7 mouse cellular contexts compared by ENCODE assay signal in the genomic region with DNA sequence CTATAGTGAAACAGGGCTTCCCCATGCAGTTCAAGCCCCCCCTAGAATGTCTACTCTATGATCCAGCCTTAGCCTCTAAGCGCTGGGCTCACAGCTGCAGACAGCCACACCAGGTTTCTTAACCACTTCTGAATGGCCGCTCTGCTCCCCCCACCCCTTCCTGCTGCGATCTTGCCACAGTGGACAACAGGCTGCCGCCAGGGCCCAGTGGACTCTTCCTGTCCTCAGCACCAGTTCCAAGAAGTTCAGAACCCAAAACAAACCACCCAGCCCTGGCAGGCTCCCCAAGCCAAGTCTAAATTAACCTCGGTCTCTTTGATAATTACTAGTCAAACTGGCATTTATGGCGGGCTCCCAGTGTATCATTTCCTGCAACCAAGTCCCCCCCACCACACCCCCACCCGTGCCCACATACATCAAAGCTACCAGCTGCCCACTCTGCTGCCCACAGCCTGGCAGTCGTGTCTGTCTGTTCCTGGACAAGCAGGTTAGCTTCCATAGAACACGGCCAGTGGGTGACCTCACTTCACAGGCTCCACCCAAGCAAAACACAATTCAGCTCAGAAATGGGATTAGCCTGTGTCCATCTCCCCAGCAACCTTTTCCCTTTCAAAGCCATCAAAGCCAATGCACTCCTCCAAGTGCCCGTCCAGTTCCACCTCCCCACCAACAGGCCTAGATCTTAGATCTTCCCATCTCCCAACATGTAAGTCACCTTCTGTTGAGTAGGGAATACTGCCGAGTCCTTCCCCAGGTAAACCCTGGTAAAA. TPM values are rescaled to one million over a fixed set of nuclear protein-coding genes. Genes with fewer than 3 reads are reported as not detected.
DNase-seq lines count a peak whose midpoint lies in the region; ATAC-seq and TF ChIP-seq lines count a peak whose summit lies in the region.

No protein-coding gene starts in this region.

- H3K27me3 ChIP-seq in neural tube, embryonic 11.5 days (ENCODE audit: control insufficient read depth, insufficient read depth, low read length), result no peaks in the 10 kb centered on the region
- H3K27me3 ChIP-seq in intestine, embryonic 14.5 days (replicated peaks; ENCODE audit: control insufficient read depth, insufficient read depth, low read length), result no peaks in the 10 kb centered on the region

- H3K9me3 ChIP-seq in neural tube, embryonic 11.5 days (ENCODE audit: control insufficient read depth, low read length), result no peaks in the 10 kb centered on the region
- H3K9me3 ChIP-seq in intestine, embryonic 14.5 days (ENCODE audit: control insufficient read depth, low read length), result peaks cover 6% of the 10 kb centered on the region; the same call in 1 of the 2 replicates

- intact Hi-C loops in left cerebral cortex, postnatal 36 days (cut with DNase I), result loop anchor here (5.0 kb wide), 2 partner anchors 38 to 53 kb away; a partner anchor contains a TSS

- H3K9ac ChIP-seq in neural tube, embryonic 11.5 days (ENCODE audit: low read length), result peak overlapping the region; percentile 97
- H3K9ac ChIP-seq in intestine, embryonic 14.5 days (ENCODE audit: low read length), result peak overlapping the region; percentile 92

- TF ChIP-seq POLR2A in embryonic fibroblast, embryonic 13.5 days (IDR thresholded peaks at IDR 0.05; ENCODE audit: low read depth, low read length), result no peak

- DNase-seq in neural tube, embryonic 11.5 days (ENCODE audit: low spot score), result no peak
- no peak for DNase-seq in neural tube, embryonic 10.5 days (ENCODE audit: extremely low spot score, low spot score)
- DNase-seq in intestine, embryonic 14.5 days (ENCODE audit: low spot score), result no peak
- DNase-seq in c-Kit-positive CD71-positive TER-119-positive erythroid progenitor cells, embryonic 14.5 days (ENCODE audit: low spot score), result no peak
- DNase-seq in left cerebral cortex, postnatal 36 days (ENCODE audit: low spot score in 2 of 2), result no peak

- H3K27ac ChIP-seq in neural tube, embryonic 11.5 days (ENCODE audit: low read depth, low read length), result no peak overlapping the region
- no peak overlapping the region for H3K27ac ChIP-seq in embryonic fibroblast, embryonic 13.5 days (ENCODE audit: insufficient read depth, low read length)
- H3K27ac ChIP-seq in intestine, embryonic 14.5 days (ENCODE audit: low read depth), result 0 out of 2 replicates have a peak overlapping the region, but pooled peaks have one; percentile 40
- peak overlapping the region; percentile 50 for H3K27ac ChIP-seq in macrophage

- no peak for TF ChIP-seq CTCF in embryonic fibroblast, embryonic 13.5 days (IDR thresholded peaks at IDR 0.05; ENCODE audit: borderline replicate concordance, insufficient read depth, low read length)

- H3K36me3 ChIP-seq in neural tube, embryonic 11.5 days (ENCODE audit: control insufficient read depth, insufficient read depth, low read length), result peaks cover 13% of the 10 kb centered on the region
- H3K36me3 ChIP-seq in intestine, embryonic 14.5 days (ENCODE audit: control insufficient read depth, insufficient read depth, low read length), result peaks cover 23% of the 10 kb centered on the region
- peaks cover 11% of the 10 kb centered on the region for H3K36me3 ChIP-seq in macrophage (ENCODE audit: inconsistent target)

- H3K4me3 ChIP-seq in neural tube, embryonic 11.5 days (ENCODE audit: low read depth, low read length), result peak overlapping the region; percentile 96
- peak overlapping the region; percentile 99 for H3K4me3 ChIP-seq in embryonic fibroblast, embryonic 13.5 days (ENCODE audit: insufficient read depth, low read length)
- peak overlapping the region; percentile 85 for H3K4me3 ChIP-seq in intestine, embryonic 14.5 days (ENCODE audit: low read depth, low read length)
- peak overlapping the region; percentile 91 for H3K4me3 ChIP-seq in macrophage (ENCODE audit: inconsistent target)

- H3K79me2 ChIP-seq in macrophage (ENCODE audit: inconsistent target), result peaks cover 61% of the 10 kb centered on the region

- WGBS in neural tube, embryonic 11.5 days, result 36% methylated on average over 11 of the region's 11 CpGs
- 23% methylated on average over 11 of the region's 11 CpGs for WGBS in intestine, embryonic 14.5 days
- WGBS in macrophage (ENCODE audit: missing documents), result 7% methylated on average over 11 of the region's 11 CpGs

- peak overlapping the region; percentile 96 for H3K4me2 ChIP-seq in neural tube, embryonic 11.5 days (ENCODE audit: low read depth)
- peak overlapping the region; percentile 98 for H3K4me2 ChIP-seq in intestine, embryonic 14.5 days (ENCODE audit: low read length)

- no peak for ATAC-seq in neural tube, embryonic 11.5 days (ENCODE audit: insufficient read depth, low FRiP score, low TSS enrichment)
- ATAC-seq in intestine, embryonic 14.5 days (replicated peaks; ENCODE audit: low FRiP score, low TSS enrichment, low read depth), result no peak

- peaks cover 25% of the 10 kb centered on the region for H3K4me1 ChIP-seq in neural tube, embryonic 11.5 days (ENCODE audit: control insufficient read depth, insufficient read depth, low read length)
- peaks cover 3% of the 10 kb centered on the region; the same call in 1 of the 2 replicates for H3K4me1 ChIP-seq in embryonic fibroblast, embryonic 13.5 days (ENCODE audit: control insufficient read depth, insufficient read depth, low read length)
- H3K4me1 ChIP-seq in intestine, embryonic 14.5 days (replicated peaks; ENCODE audit: control insufficient read depth, insufficient read depth, low read length), result peaks cover 30% of the 10 kb centered on the region

RNA-seq across cellular contexts. Expression of a gene that starts 2.2 kb away (rescaled TPM):
- polyA plus RNA-seq in neural tube, embryonic 11.5 days (2014; fragmentation: Nextera tagmentation; extraction: Ambion mirVana), result 4.5 and 4.7 TPM in 2 replicates
- polyA plus RNA-seq in embryonic fibroblast, embryonic 13.5 days (2011; ENCODE audit: insufficient read length, low read depth, missing spikeins), result 25.3 and 27.7 TPM in 2 replicates
- 4.4 and 6.0 TPM in 2 replicates for polyA plus RNA-seq in intestine, embryonic 14.5 days (2014; fragmentation: Nextera tagmentation; extraction: Ambion mirVana)
- total RNA-seq in macrophage (2018; cell fraction: chromatin; rRNA removed), result 10 to 100 TPM; 26.7 to 91.8 (median 50.8) TPM
- 10 to 100 TPM; 23.2 to 43.0 (median 33.0) TPM for total RNA-seq in macrophage (2018; cell fraction: cytosol; rRNA removed)
- 10 to 100 TPM; 24.7 to 78.1 (median 45.1) TPM for total RNA-seq in macrophage (2018; cell fraction: nucleus; rRNA removed)
- polyA plus RNA-seq in macrophage (2018), result 21.4 to 34.9 TPM (median 23.9 TPM) in 3 replicates
- 100 to 1,000 TPM; 135 to 140 TPM for total RNA-seq in left cerebral cortex, postnatal 36 days (2021)

RNA-seq across cellular contexts. Expression of a gene that starts 16.4 kb away (rescaled TPM):
- polyA plus RNA-seq in neural tube, embryonic 11.5 days (2014; fragmentation: Nextera tagmentation; extraction: Ambion mirVana), result 0.44 and 0.57 TPM in 2 replicates
- 1.5 and 1.8 TPM in 2 replicates for polyA plus RNA-seq in embryonic fibroblast, embryonic 13.5 days (2011; ENCODE audit: insufficient read length, low read depth, missing spikeins)
- polyA plus RNA-seq in intestine, embryonic 14.5 days (2014; fragmentation: Nextera tagmentation; extraction: Ambion mirVana), result 1.1 and 1.4 TPM in 2 replicates
- 1 to 10 TPM in 4 of 26 experiments, under 1 TPM in 9, not detected in 13; 0.53 to 1.5 (median 0.73) TPM for total RNA-seq in macrophage (2018; cell fraction: chromatin; rRNA removed)
- under 1 TPM in 23 of 26 experiments, not detected in 3; 0.10 to 0.72 (median 0.20) TPM for total RNA-seq in macrophage (2018; cell fraction: cytosol; rRNA removed)
- 1 to 10 TPM in 7 of 26 experiments, under 1 TPM in 11, not detected in 8; 0.29 to 2.0 (median 0.79) TPM for total RNA-seq in macrophage (2018; cell fraction: nucleus; rRNA removed)
- 0.16 to 0.24 TPM in 2 of 3 replicates, not detected in the other for polyA plus RNA-seq in macrophage (2018)
- 1 to 10 TPM; 1.2 to 1.3 TPM for total RNA-seq in left cerebral cortex, postnatal 36 days (2021)

RNA-seq across cellular contexts. Expression of a gene that starts 16.7 kb away (rescaled TPM):
- polyA plus RNA-seq in neural tube, embryonic 11.5 days (2014; fragmentation: Nextera tagmentation; extraction: Ambion mirVana), result 161 and 171 TPM in 2 replicates
- polyA plus RNA-seq in embryonic fibroblast, embryonic 13.5 days (2011; ENCODE audit: insufficient read length, low read depth, missing spikeins), result 52.6 and 65.2 TPM in 2 replicates
- polyA plus RNA-seq in intestine, embryonic 14.5 days (2014; fragmentation: Nextera tagmentation; extraction: Ambion mirVana), result 176 and 180 TPM in 2 replicates
- 10 to 100 TPM in 10 of 26 experiments, 1 to 10 TPM in 16; 3.2 to 19.6 (median 8.9) TPM for total RNA-seq in macrophage (2018; cell fraction: chromatin; rRNA removed)
- total RNA-seq in macrophage (2018; cell fraction: cytosol; rRNA removed), result 10 to 100 TPM; 35.9 to 57.6 (median 43.0) TPM
- 10 to 100 TPM in 23 of 26 experiments, 1 to 10 TPM in 3; 9.0 to 31.5 (median 19.9) TPM for total RNA-seq in macrophage (2018; cell fraction: nucleus; rRNA removed)
- polyA plus RNA-seq in macrophage (2018), result 16.9 to 46.6 TPM (median 40.7 TPM) in 3 replicates
- 10 to 100 TPM; 52.6 to 54.1 TPM for total RNA-seq in left cerebral cortex, postnatal 36 days (2021)

RNA-seq across cellular contexts. Expression of a gene that starts 43.0 kb away (rescaled TPM):
- polyA plus RNA-seq in neural tube, embryonic 11.5 days (2014; fragmentation: Nextera tagmentation; extraction: Ambion mirVana), result not detected in 2 replicates
- polyA plus RNA-seq in embryonic fibroblast, embryonic 13.5 days (2011; ENCODE audit: insufficient read length, low read depth, missing spikeins), result not detected in 2 replicates
- 0.09 and 0.27 TPM in 2 replicates for polyA plus RNA-seq in intestine, embryonic 14.5 days (2014; fragmentation: Nextera tagmentation; extraction: Ambion mirVana)
- under 1 TPM in 2 of 26 experiments, not detected in 24; 0.33 to 0.51 TPM for total RNA-seq in macrophage (2018; cell fraction: chromatin; rRNA removed)
- total RNA-seq in macrophage (2018; cell fraction: cytosol; rRNA removed), result not detected
- total RNA-seq in macrophage (2018; cell fraction: nucleus; rRNA removed), result under 1 TPM in 1 of 26 experiments, not detected in 25; 0.25 TPM
- not detected in 3 replicates for polyA plus RNA-seq in macrophage (2018)
- under 1 TPM; 0.68 to 0.94 TPM for total RNA-seq in left cerebral cortex, postnatal 36 days (2021)

RNA-seq across cellular contexts. Expression of a gene that starts 43.6 kb away (rescaled TPM):
- 48.0 and 53.5 TPM in 2 replicates for polyA plus RNA-seq in neural tube, embryonic 11.5 days (2014; fragmentation: Nextera tagmentation; extraction: Ambion mirVana)
- 32.4 and 38.1 TPM in 2 replicates for polyA plus RNA-seq in embryonic fibroblast, embryonic 13.5 days (2011; ENCODE audit: insufficient read length, low read depth, missing spikeins)
- 41.4 and 46.4 TPM in 2 replicates for polyA plus RNA-seq in intestine, embryonic 14.5 days (2014; fragmentation: Nextera tagmentation; extraction: Ambion mirVana)
- total RNA-seq in macrophage (2018; cell fraction: chromatin; rRNA removed), result 100 to 1,000 TPM in 23 of 26 experiments, 10 to 100 TPM in 3; 86.3 to 338 (median 198) TPM
- total RNA-seq in macrophage (2018; cell fraction: cytosol; rRNA removed), result 10 to 100 TPM in 14 of 26 experiments, 1 to 10 TPM in 12; 6.3 to 19.3 (median 10.5) TPM
- total RNA-seq in macrophage (2018; cell fraction: nucleus; rRNA removed), result 100 to 1,000 TPM in 6 of 26 experiments, 10 to 100 TPM in 20; 28.7 to 156 (median 67.4) TPM
- polyA plus RNA-seq in macrophage (2018), result 14.0 to 24.9 TPM (median 16.3 TPM) in 3 replicates
- total RNA-seq in left cerebral cortex, postnatal 36 days (2021), result 100 to 1,000 TPM in 1 of 2 experiments, 10 to 100 TPM in 1; 65.1 to 110 TPM

Comparison
In these comparisons a context has a peak if more than half of its experiments do, and no peak if none do; other contexts are left out.
1. H3K27ac ChIP-seq: peak in intestine, embryonic 14.5 days (single experiment) and macrophage (single experiment); none in neural tube, embryonic 11.5 days (single experiment) and embryonic fibroblast, embryonic 13.5 days (single experiment).
2. Peak in every context shown above with its lines, with median percentiles within 50 percentile points of each other: H3K4me3 ChIP-seq.